Mouse (Mus musculus) liver, embryonic 13.5 days (tissue): Measurements from ENCODE around the gene Cldnd1. TPM values are rescaled to one million over a fixed set of nuclear protein-coding genes. Genes with fewer than 3 reads are reported as not detected.

Experiments used
- ATAC-seq: fragments of 200-750 bp; cut with Nextera tagmentation; 2 replicates; pipeline ENCODE4 v1.8.0; 2017; ENCODE audit warnings: low read depth, mild to moderate bottlenecking, moderate number of reproducible peaks, moderate library complexity
- DNase-seq: peaks from one replicate; pipeline ENCODE4 v3.0.0; 2022
- H3K27ac ChIP-seq: fragments of 300-500 bp; sonication (generic); 2 replicates; pipeline ENCODE4 v1.5.1; 2015; ENCODE audit warnings: moderate library complexity, mild to moderate bottlenecking, inconsistent platforms
- H3K27me3 ChIP-seq: fragments of 300-500 bp; sonication (generic); 2 replicates; pipeline ENCODE4 v1.6.1; 2015; ENCODE audit warnings: mild to moderate bottlenecking, inconsistent platforms
- H3K36me3 ChIP-seq: fragments of 300-500 bp; sonication (generic); 2 replicates; pipeline ENCODE4 v1.6.1; 2015; ENCODE audit warnings: mild to moderate bottlenecking, inconsistent platforms
- H3K4me1 ChIP-seq: fragments of 300-500 bp; sonication (generic); replicated peaks from 2 replicates; pipeline ENCODE4 v1.6.1; 2015; ENCODE audit warnings: inconsistent platforms
- H3K4me2 ChIP-seq: fragments of 300-500 bp; sonication (generic); 2 replicates; pipeline ENCODE4 v1.6.1; 2015; ENCODE audit warnings: inconsistent platforms, mild to moderate bottlenecking, moderate library complexity
- H3K4me3 ChIP-seq: fragments of 300-500 bp; sonication (generic); replicated peaks from 2 replicates; pipeline ENCODE4 v1.5.1; 2015; ENCODE audit warnings: mild to moderate bottlenecking, inconsistent platforms
- H3K9ac ChIP-seq: fragments of 300-500 bp; sonication (generic); 2 replicates; pipeline ENCODE4 v1.6.1; 2015; ENCODE audit warnings: mild to moderate bottlenecking, inconsistent platforms
- H3K9me3 ChIP-seq: fragments of 300-500 bp; sonication (generic); replicated peaks from 2 replicates; pipeline ENCODE4 v1.6.1; 2016; ENCODE audit warnings: inconsistent platforms
- WGBS: fragments of 180-500 bp; shearing (Covaris S2); methylation state at CpG from one replicate; pipeline ENCODE4 v1.1.7; 2015; ENCODE audit not compliant: insufficient replicate concordance; 5-methylcytosine and 5-hydroxymethylcytosine counted together
- polyA plus RNA-seq: library from polyadenylated mRNA; unstranded; fragments of >200 nt; fragmentation: Nextera tagmentation; extraction: Ambion mirVana; gene quantifications from 2 replicates; pipeline ENCODE4 v1.2.1, GENCODE M21; 2015

Cldnd1 gene
- polyA plus RNA-seq, 1 experiment from 2014 or later: 32.9 TPM

- H3K4me2 ChIP-seq: no peak overlapping the region
- H3K27me3 ChIP-seq: no peaks in the 10 kb centered on the region
- H3K4me3 ChIP-seq: no peak overlapping the region
- WGBS: 65% methylated on average over 8 of the region's 8 CpGs
- H3K36me3 ChIP-seq: no peaks in the 10 kb centered on the region
- no peaks in the 10 kb centered on the region for H3K9me3 ChIP-seq
- ATAC-seq (no peak), DNase-seq (no peak)
- no peak overlapping the region for H3K9ac ChIP-seq
- H3K4me1 ChIP-seq: 0 out of 2 replicates have a peak, but pooled peaks cover 4% of the 10 kb centered on the region
- H3K27ac ChIP-seq: no peak overlapping the region
These were observed 15.5 kb upstream of the Cldnd1 start for GRCm38 (mm10) chr16:58712221-58712620.

- ATAC-seq (no peak), DNase-seq (no peak)
- no peak overlapping the region for H3K27ac ChIP-seq
- 0 out of 2 replicates have a peak, but pooled peaks cover 4% of the 10 kb centered on the region for H3K4me1 ChIP-seq
- WGBS: 76% methylated on average over 1 of the region's 1 CpGs
- H3K36me3 ChIP-seq: no peaks in the 10 kb centered on the region
- no peak overlapping the region for H3K9ac ChIP-seq
- no peak overlapping the region for H3K4me2 ChIP-seq
- H3K4me3 ChIP-seq: no peak overlapping the region
- no peaks in the 10 kb centered on the region for H3K27me3 ChIP-seq
- no peaks in the 10 kb centered on the region for H3K9me3 ChIP-seq
These were observed 14.6 kb upstream of the Cldnd1 start for GRCm38 (mm10) chr16:58713128-58713527.

DNA sequence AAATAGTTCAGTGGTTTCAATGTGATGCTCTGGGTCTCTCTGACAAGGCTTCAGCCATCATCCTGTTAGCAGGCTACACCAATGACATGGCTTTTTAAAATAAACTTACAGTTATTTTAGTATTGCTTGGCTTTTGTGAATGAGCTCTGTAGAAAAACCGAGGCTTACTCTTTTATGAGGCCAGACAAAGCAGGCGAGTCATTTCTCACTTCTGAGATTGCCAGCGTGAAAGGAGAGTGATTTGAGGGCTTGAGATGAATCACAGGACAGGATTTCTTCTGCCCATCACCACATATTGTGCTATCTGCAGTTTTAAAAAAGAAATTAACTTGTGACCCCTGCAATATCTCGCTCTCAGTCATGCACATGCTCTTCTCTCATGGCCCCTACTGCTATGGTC, 12.7 kb upstream of the Cldnd1 start:
- Histone ChIP-seq H3K9me3 (no peaks in the 10 kb centered on the region), H3K4me1 (no peaks in the 10 kb centered on the region), H3K4me3 (no peak overlapping the region), H3K27me3 (no peaks in the 10 kb centered on the region), H3K27ac (no peak overlapping the region), H3K4me2 (no peak overlapping the region), H3K36me3 (no peaks in the 10 kb centered on the region), H3K9ac (no peak overlapping the region)
- 52% methylated on average over 4 of the region's 4 CpGs for WGBS
- ATAC-seq (no peak), DNase-seq (no peak)

DNA sequence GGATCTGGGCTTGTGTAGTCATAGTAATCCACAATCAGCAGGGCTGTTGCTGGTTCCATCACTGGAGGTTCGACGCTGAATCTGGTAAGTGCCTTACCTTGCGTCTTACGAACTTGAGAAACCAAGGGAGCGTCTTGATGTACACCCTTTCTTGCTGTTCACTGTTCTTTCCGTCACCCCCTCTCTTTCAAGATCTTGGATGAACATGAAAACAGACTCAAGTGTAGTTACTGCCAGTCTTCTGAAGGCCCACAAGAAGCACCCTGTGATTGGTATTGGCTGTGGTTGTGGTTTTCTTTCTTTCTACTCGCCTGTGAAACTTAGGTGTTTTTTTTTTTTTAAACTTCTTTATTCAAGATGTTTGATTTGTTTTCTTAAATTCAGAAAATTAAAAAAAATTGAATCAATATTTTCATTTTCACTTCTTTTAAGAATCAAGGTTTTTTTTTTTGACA, 9.0 kb upstream of the Cldnd1 start, which contains the start of gene Gpr15:
Gene Gpr15 (minus strand): TSS at position 405 of the 455 bp plus-strand sequence.
- Histone ChIP-seq H3K27ac (no peak within 1 kb of the TSS), H3K4me3 (no peak within 1 kb of the TSS), H3K9me3 (no peaks in the 10 kb centered on the region), H3K36me3 (no peaks in the 10 kb centered on the region), H3K27me3 (no peaks in the 10 kb centered on the region), H3K4me2 (no peak within 1 kb of the TSS), H3K9ac (no peak within 1 kb of the TSS), H3K4me1 (no peaks in the 10 kb centered on the region)
- DNase-seq (no peak), ATAC-seq (no peak)
- WGBS: 78% methylated on average over 7 of the region's 7 CpGs

- H3K9me3 ChIP-seq: no peaks in the 10 kb centered on the region
- H3K4me1 ChIP-seq: no peaks in the 10 kb centered on the region
- 41% methylated on average over 2 of the region's 2 CpGs for WGBS
- H3K36me3 ChIP-seq: no peaks in the 10 kb centered on the region
- no peak overlapping the region for H3K4me3 ChIP-seq
- no peak overlapping the region for H3K4me2 ChIP-seq
- no peak overlapping the region for H3K9ac ChIP-seq
- ATAC-seq (no peak), DNase-seq (no peak)
- H3K27ac ChIP-seq: no peak overlapping the region
- no peaks in the 10 kb centered on the region for H3K27me3 ChIP-seq
These were observed 5.4 kb upstream of the Cldnd1 start for GRCm38 (mm10) chr16:58722292-58722691.

- H3K27me3 ChIP-seq: no peaks in the 10 kb centered on the region
- DNase-seq (no peak), ATAC-seq (no peak)
- peaks cover 22% of the 10 kb centered on the region for H3K36me3 ChIP-seq
- H3K4me1 ChIP-seq: peaks cover 8% of the 10 kb centered on the region
- H3K9ac ChIP-seq: no peak overlapping the region
- H3K27ac ChIP-seq: no peak overlapping the region
- no peaks in the 10 kb centered on the region for H3K9me3 ChIP-seq
- WGBS: 59% methylated on average over 11 of the region's 11 CpGs
- peak overlapping the region; percentile 90; the same call in 1 of the 2 replicates for H3K4me2 ChIP-seq
- H3K4me3 ChIP-seq: no peak overlapping the region
These were observed 832 bp upstream of the Cldnd1 start for GRCm38 (mm10) chr16:58726680-58727476.

DNA sequence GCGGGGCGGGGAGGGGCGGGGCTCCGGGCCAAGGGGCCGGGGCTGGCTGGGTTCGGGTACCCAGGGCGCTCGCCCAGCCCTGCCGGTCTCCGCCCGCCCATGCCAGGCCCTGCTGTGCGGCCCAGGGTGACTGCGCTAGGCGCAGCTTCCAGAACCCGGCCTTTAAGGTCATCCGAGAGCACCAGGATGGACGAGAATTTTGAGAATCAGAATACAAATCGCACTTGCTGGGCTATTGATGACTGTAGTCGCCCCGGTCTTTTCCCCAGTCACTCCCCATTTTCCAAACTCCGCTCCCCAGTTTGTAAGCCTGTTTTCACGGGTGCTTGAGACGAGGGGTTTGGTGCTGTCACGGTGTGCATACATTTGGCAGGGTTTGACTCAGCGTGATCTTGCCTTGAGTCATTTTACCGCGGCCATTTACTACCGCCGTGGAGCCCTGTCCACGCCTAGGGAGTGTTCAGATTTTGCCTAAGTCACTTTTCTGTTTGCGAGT, 514 bp downstream of the Cldnd1 start:
- ATAC-seq (peak; percentile 90), DNase-seq (no peak)
- Histone ChIP-seq H3K4me3 (peak overlapping the region; percentile 83), H3K4me1 (peaks cover 8% of the 10 kb centered on the region), H3K27ac (peak overlapping the region; percentile 82), H3K4me2 (peak overlapping the region; percentile 90), H3K36me3 (peaks cover 32% of the 10 kb centered on the region), H3K9ac (peak overlapping the region; percentile 81), H3K9me3 (no peaks in the 10 kb centered on the region), H3K27me3 (no peaks in the 10 kb centered on the region)
- WGBS: 1% methylated on average over 26 of the region's 31 CpGs

DNA sequence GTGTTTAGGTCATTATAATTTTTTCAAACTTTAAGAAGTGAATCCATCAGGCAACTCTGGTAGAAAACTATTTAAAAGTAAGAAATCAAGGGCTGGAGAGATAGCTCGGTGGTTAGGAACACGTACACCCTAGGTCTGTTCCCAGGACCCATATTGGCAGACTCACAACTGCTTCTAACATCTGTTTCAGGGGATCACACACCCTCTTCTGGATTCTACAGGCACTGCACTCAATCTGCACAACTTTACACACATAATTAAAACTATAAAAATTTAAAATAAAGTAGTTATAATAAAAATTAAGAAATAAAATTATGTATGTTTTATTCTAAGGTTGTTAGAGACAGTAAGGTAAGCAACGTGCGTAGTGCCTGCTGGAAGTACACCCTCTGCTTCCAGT, 10.5 kb downstream of the Cldnd1 start:
- H3K4me1 ChIP-seq: peaks cover 9% of the 10 kb centered on the region
- H3K4me2 ChIP-seq: no peak overlapping the region
- no peak for ATAC-seq
- no peak overlapping the region for H3K4me3 ChIP-seq
- WGBS: 62% methylated on average over 4 of the region's 4 CpGs
- H3K36me3 ChIP-seq: peaks cover 11% of the 10 kb centered on the region
- H3K27me3 ChIP-seq: no peaks in the 10 kb centered on the region
- H3K9ac ChIP-seq: no peak overlapping the region
- DNase-seq: no peak
- no peak overlapping the region for H3K27ac ChIP-seq
- no peaks in the 10 kb centered on the region for H3K9me3 ChIP-seq

GRCm38 (mm10) chr16:58738800-58739199, 11.1 kb downstream of the Cldnd1 start:
- Histone ChIP-seq H3K36me3 (peaks cover 9% of the 10 kb centered on the region), H3K4me1 (peaks cover 9% of the 10 kb centered on the region), H3K27ac (no peak overlapping the region), H3K9ac (no peak overlapping the region), H3K9me3 (no peaks in the 10 kb centered on the region), H3K4me2 (no peak overlapping the region), H3K4me3 (no peak overlapping the region), H3K27me3 (no peaks in the 10 kb centered on the region)
- 52% methylated on average over 1 of the region's 1 CpGs for WGBS
- ATAC-seq (peak; percentile 65; the same call in 1 of the 2 replicates), DNase-seq (peak; percentile 9)

DNA sequence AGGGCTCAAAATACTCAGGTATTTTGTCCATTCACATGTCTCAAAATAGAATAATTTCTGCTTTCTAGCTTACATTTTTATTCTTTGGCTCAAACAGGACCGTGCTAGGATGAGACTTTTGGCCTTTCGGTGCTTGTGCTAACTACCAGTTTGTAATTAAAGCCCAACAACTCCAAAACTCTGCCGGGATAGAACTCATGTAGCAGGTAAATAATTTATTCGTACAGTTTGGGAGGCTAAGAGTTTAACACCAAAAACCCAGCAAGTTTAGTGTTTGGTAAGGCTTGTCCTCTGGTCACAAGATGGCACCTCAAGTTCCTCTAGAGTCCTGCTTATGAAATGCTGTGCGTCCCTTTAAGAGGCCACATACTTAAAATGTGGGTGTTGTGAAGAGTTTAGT, 13.0 kb downstream of the Cldnd1 start:
- 80% methylated on average over 5 of the region's 5 CpGs for WGBS
- Histone ChIP-seq H3K9me3 (no peaks in the 10 kb centered on the region), H3K4me3 (no peak overlapping the region), H3K9ac (no peak overlapping the region), H3K27ac (no peak overlapping the region), H3K4me1 (peaks cover 9% of the 10 kb centered on the region), H3K27me3 (no peaks in the 10 kb centered on the region), H3K4me2 (no peak overlapping the region), H3K36me3 (no peaks in the 10 kb centered on the region)
- DNase-seq (no peak), ATAC-seq (no peak)

- no peaks in the 10 kb centered on the region for H3K9me3 ChIP-seq
- WGBS: 60% methylated on average over 4 of the region's 4 CpGs
- no peak for ATAC-seq
- H3K4me1 ChIP-seq: peaks cover 8% of the 10 kb centered on the region
- no peaks in the 10 kb centered on the region for H3K36me3 ChIP-seq
- no peak overlapping the region for H3K4me3 ChIP-seq
- no peak for DNase-seq
- H3K27ac ChIP-seq: no peak overlapping the region
- no peak overlapping the region for H3K4me2 ChIP-seq
- H3K9ac ChIP-seq: no peak overlapping the region
- H3K27me3 ChIP-seq: no peaks in the 10 kb centered on the region
These were observed 19.0 kb downstream of the Cldnd1 start for GRCm38 (mm10) chr16:58746715-58747114.

DNA sequence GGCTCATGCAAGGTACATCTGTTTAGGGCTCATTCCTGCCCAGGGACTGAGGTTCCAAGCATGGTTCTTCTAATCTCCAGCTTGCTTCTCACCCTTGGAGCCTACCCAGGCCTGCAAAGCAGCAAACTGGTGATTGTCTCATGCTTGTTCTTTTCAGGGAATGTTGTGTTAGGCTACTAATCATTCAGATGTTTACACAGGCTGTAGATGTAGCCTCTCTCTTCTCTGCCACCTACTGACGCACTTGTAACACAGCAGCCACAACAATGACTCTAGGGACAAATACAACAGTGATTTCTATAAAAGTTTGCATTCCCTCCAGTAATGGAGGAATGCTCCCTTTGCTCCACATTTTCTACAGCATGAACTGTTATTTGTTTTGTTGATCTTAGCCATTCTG, 23.6 kb downstream of the Cldnd1 start:
- ATAC-seq: 0 out of 2 replicates have a peak, but pooled peaks have one; percentile 26

More for the DNA sequence above, 23.6 kb downstream of the Cldnd1 start:
- WGBS: 24% methylated on average over 1 of the region's 1 CpGs
- no peaks in the 10 kb centered on the region for H3K9me3 ChIP-seq
- H3K4me2 ChIP-seq: no peak overlapping the region
- no peak overlapping the region for H3K27ac ChIP-seq
- H3K4me3 ChIP-seq: no peak overlapping the region
- H3K4me1 ChIP-seq: peaks cover 8% of the 10 kb centered on the region
- H3K9ac ChIP-seq: no peak overlapping the region
- DNase-seq: no peak
- H3K27me3 ChIP-seq: no peaks in the 10 kb centered on the region
- no peaks in the 10 kb centered on the region for H3K36me3 ChIP-seq
